Mouse (Mus musculus): ENCODE measurements around the gene Tshz2. TPM values are rescaled to one million over a fixed set of nuclear protein-coding genes. Genes with fewer than 3 reads are reported as not detected.
"Not testable (repeated sequence)": the region's sequence is repeated elsewhere in the genome, so short reads cannot be mapped to it uniquely, and the experiment has no call there.

Tshz2 gene
- total RNA-seq (2021), result 10 to 100 TPM; 38.2 to 40.1 TPM
- long read RNA-seq, experiment 1, partial matches to known transcripts, result 1 of 7 reads
- long read RNA-seq, experiment 1, other reads (novel, unspliced or antisense), result 5 of 7 reads
- long read RNA-seq, experiment 2, partial matches to known transcripts, result 0 of 17 reads
- long read RNA-seq, experiment 2, other reads (novel, unspliced or antisense), result 15 of 17 reads

- DNase-seq (ENCODE audit: low spot score in 2 of 2), result peak; percentile 28 to 72
Measured at GRCm38 (mm10) chr2:169632338-169633151, at the start of gene Tshz2. Tshz2 (plus strand) TSS chr2:169633013.

- DNase-seq (ENCODE audit: low spot score in 2 of 2), result no peak
Measured at GRCm38 (mm10) chr2:169583476-169583875, 49.3 kb upstream of the Tshz2 start.

GRCm38 (mm10) chr2:169584745-169585456 is 47.9 kb upstream of the Tshz2 start:
- DNase-seq (ENCODE audit: low spot score in 2 of 2), result no peak

DNA sequence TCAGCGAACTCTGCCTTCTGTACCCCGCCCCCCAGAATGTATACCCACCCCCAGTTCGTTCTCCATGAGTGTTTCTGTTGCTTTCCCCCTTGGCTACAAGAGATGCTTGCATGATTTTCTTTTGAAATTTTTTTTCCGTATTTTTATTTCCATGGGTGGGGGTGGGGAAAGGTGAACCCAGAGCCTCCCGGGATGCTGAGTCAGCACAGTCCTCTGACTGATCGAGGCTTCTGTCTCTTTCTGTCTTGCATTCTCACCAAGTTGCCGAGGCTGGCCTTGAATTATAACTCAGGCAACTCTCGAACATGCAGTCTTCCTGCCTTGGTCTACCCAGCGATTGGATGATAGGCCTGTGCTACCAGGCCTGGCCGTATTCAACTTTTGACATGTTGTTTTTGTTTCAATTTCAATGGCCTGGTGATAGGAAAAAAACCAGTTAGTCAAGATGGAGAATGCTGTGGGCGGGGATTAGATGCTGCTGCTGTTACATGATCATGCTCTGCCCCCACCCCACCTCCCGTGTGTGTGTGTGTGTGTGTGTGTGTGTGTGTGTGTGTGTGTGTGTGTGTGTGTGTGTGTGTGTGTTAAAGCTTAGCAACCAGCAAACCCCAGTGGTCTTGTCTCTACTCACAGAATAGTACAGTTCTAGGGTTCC is 47.1 kb upstream of the Tshz2 start:
- no peak for DNase-seq (ENCODE audit: low spot score in 2 of 2)

GRCm38 (mm10) chr2:169586688-169587087 is 46.1 kb upstream of the Tshz2 start:
- DNase-seq (ENCODE audit: low spot score in 2 of 2), result no peak

- not testable (repeated sequence) for DNase-seq (ENCODE audit: low spot score in 2 of 2)
Measured at GRCm38 (mm10) chr2:169587645-169588044, 45.2 kb upstream of the Tshz2 start, which contains the start of gene Gm11011. Gm11011 (minus strand) TSS chr2:169587745.

GRCm38 (mm10) chr2:169589697-169590096 is 43.1 kb upstream of the Tshz2 start:
- no peak for DNase-seq (ENCODE audit: low spot score in 2 of 2)

DNA sequence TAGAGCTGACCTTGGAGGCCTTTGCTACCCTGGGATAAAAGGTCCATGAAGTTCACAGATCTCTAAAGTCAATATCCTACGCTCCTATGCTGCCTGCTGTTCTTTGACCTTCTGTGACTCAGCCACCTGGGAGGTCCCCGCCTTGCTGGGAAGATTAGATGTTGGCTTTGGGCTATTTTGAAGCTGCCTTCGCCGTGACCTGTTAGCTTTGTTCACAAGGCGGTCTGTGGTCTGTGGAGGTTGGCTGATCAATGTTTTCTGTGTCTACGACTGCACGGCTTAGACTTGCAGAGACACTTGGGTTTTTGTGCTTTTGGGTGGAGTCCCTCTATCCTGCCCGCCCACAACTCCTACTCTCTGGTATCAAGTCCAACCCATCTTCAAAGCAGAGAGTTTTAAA is 42.4 kb upstream of the Tshz2 start:
- no peak for DNase-seq (ENCODE audit: low spot score in 2 of 2)

DNA sequence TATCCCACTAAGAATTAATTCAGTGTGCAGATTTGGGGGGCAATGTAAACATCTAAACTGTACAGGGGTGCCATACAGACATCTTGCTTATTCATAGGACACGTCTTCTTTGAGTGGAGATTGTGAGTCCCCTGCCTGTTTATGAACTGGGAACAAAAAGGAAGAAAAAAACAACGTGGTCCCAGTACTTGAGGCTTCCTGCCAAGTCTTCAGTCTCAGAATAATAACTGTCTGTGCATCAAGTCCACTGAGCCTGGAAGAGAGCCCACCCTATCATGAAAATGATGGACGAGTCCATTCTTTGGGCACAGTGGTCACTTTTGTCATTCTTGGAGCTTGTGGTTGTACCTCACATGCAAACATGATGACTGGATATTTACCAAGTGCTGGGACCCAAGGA is 39.1 kb upstream of the Tshz2 start:
- no peak for DNase-seq (ENCODE audit: low spot score in 2 of 2)

DNA sequence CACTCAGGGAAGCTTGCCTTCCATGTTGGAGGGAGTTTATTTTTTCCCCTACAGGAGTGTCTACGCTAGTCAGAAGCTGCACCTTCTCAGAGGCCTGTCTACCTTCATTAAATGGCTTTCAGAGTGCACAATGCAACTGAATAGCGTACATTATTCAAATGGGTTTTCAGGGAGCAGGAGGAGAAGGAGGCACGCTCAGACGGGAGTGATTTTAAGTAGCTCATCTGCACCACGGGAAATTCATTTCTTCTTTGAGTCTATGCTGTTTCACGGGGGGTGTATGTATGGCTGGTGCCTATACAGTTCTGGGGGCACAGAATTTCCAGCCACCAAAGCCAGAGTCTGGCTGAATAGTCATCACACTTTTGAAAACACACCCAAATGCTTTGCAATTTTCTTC is 35.5 kb upstream of the Tshz2 start:
- DNase-seq (ENCODE audit: low spot score in 2 of 2), result no peak

GRCm38 (mm10) chr2:169597971-169598370 is 34.8 kb upstream of the Tshz2 start:
- no peak for DNase-seq (ENCODE audit: low spot score in 2 of 2)

GRCm38 (mm10) chr2:169599591-169599990 is 33.2 kb upstream of the Tshz2 start:
- DNase-seq (ENCODE audit: low spot score in 2 of 2), result no peak

GRCm38 (mm10) chr2:169600163-169600562 is 32.6 kb upstream of the Tshz2 start:
- DNase-seq (ENCODE audit: low spot score in 2 of 2), result no peak

GRCm38 (mm10) chr2:169606901-169607678 is 25.7 kb upstream of the Tshz2 start:
- DNase-seq (ENCODE audit: low spot score in 2 of 2), result no peak

DNA sequence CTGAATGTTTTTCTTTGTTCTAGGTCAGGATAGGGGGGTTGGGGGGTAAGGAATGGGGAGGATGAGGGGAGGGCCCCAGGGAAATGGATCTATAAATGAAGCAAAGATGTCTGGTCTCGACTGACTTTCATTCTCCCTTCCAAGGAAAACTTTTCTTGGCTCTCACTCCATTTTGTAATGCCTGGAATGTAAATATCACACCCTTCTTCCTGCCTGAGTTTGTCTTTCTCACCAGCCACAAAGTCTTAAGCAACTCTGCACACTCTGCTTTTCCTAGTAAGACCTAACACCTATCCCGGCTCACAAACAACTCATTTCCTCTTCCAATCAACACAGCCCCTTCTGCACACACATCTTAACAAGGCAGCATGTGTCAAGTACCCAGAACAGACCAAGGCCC is 25.0 kb upstream of the Tshz2 start:
- DNase-seq (ENCODE audit: low spot score in 2 of 2), result no peak

- no peak for DNase-seq (ENCODE audit: low spot score in 2 of 2)
Measured at GRCm38 (mm10) chr2:169609956-169610355, 22.9 kb upstream of the Tshz2 start.

DNA sequence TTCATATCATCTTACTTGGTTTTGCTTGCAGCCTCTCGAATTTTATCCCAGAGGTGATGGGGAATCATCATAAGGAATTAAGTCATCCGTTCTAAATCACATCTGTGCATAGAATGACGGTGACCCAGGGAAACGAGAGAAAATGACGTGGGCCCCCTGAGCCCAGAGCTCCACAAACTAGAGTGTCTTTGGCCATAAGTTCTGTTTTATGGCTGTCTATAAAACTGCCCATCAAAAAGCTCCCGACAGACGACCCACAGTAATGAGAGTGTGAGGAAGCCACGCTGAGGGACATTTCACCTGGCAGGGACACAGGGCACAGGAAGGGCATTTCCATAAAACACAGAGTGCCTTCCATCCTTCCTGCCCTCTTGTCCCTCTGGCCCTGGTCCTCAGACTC is 21.9 kb upstream of the Tshz2 start:
- DNase-seq (ENCODE audit: low spot score in 2 of 2), result no peak

DNA sequence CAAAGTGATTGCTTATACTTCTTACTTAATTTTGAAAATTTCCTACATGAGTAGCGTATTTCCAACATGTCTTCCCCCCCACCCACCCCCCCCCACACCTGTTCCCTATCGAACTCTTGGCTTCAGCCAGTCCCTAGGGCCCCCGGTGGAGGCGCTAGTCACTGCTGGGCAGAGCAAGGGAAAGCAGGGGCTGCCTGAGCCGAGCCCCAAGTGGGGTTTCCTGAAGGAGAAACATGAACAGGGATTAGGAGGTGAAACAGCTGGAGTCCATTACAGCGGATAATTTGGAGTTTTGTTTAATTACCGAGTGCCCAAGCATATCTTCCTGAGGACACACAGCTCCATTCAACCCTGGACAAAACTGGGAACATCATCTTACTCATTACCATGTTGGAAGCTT is 21.3 kb upstream of the Tshz2 start:
- no peak for DNase-seq (ENCODE audit: low spot score in 2 of 2)

DNA sequence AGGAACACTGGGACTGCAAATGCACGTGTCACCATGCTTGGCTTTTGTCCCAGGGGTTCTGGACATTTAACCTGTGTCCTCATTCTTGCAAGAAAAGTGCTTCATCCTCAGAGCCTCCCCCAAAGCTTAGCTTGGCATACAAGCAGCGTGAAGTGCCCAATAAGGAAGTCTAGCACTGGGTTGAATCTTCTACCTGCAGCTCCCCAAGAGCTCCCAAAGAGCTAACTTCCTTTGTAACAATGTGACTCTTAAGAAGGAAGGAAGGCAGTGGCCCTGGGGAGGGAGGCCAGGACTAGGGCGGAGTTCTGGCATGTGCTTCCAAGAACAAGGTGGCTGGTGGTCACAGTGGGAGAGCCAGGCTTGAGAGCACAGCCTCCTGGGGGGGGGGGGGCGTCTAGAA is 18.1 kb upstream of the Tshz2 start:
- DNase-seq (ENCODE audit: low spot score in 2 of 2), result no peak

DNA sequence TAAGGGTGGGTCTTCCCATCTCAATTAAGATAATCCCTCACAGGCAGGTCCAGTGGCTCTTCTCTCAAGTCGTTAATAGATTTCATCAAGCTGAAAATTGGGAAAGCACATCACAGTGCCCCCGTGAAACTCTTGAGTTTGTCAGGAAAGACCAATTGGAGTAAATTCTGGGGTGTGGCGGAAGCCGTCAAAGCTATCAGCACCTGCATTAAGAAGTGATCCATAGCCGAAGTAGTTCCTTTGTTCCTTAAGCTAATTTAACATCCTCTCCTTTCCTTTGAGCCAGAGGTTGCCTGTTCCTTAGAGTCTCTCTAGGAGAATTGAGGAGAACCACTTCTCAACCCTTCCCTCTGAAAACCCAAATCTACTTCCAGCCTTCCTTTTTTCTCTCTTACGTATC is 16.8 kb upstream of the Tshz2 start:
- no peak for DNase-seq (ENCODE audit: low spot score in 2 of 2)

DNA sequence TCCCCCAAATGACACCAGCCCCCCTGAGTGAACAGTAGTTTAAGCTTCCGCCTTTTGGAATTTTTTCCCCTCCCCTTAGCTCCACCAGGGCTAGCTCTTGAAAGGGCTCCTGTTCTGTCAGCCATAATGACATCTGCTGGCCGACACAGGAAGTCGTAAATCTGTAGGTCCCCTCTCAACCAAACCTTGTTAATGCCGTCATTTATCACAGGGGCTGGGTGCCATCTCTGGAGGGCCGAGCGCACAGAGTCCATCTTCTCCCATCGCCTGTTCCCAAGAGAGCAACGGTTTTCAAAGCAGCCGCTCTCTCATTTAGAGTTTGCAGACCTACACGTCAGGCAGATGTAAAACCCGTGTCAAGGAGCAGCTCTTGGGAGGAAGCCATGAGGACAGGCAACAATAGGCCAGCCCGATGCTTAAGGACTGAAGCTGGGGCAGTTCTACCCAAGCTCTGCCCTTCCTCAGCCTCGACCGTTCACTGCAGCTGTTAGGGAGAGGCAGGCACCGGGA is 11.6 kb upstream of the Tshz2 start:
- DNase-seq (ENCODE audit: low spot score in 2 of 2), result peak in 1 of 2 experiments; percentile 23

All from gastrocnemius, postnatal 4 days (tissue).